Mouse (Mus musculus): ENCODE measurements around the gene Nr1i3. TPM values are rescaled to one million over a fixed set of nuclear protein-coding genes. Genes with fewer than 3 reads are reported as not detected.

The Nr1i3 gene
- polyA plus RNA-seq, 1 experiment from 2014 or later: 1.6 TPM

DNA sequence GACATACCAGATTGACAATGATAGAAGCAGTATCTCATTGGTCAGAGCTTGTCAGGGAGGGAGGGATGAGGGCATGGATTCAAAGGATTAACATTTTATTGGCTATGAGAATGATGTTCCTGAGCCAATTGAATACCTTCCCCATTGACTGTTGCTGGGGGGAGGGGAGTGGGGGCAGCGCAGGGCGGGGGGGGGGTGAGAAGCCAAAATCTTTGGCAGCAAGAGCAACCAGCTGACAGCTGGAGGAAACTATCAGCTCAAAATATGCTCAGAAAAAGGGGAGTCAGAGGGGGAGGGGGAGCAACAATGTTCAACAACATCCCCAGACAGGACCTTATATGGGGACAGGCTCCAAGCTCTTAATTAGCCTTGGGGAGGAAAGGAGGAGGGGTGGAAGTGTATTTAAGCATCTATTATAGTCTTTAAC, 49.4 kb downstream of the Nr1i3 start:
- Histone ChIP-seq H3K4me1 (peaks cover 13% of the 10 kb centered on the region; the same call in 1 of the 2 replicates), H3K9ac (no peak overlapping the region), H3K4me2 (peak overlapping the region; percentile 46), H3K27me3 (replicated peaks) (no peaks in the 10 kb centered on the region), H3K36me3 (no peaks in the 10 kb centered on the region), H3K27ac (peak overlapping the region; percentile 93), H3K4me3 (replicated peaks) (no peak overlapping the region), H3K9me3 (no peaks in the 10 kb centered on the region)
- WGBS: 0% methylated on average over 2 of the region's 2 CpGs
- ATAC-seq (ENCODE audit: insufficient read depth, low FRiP score, low read depth): peak; percentile 75; the same call in 1 of the 2 replicates

DNA sequence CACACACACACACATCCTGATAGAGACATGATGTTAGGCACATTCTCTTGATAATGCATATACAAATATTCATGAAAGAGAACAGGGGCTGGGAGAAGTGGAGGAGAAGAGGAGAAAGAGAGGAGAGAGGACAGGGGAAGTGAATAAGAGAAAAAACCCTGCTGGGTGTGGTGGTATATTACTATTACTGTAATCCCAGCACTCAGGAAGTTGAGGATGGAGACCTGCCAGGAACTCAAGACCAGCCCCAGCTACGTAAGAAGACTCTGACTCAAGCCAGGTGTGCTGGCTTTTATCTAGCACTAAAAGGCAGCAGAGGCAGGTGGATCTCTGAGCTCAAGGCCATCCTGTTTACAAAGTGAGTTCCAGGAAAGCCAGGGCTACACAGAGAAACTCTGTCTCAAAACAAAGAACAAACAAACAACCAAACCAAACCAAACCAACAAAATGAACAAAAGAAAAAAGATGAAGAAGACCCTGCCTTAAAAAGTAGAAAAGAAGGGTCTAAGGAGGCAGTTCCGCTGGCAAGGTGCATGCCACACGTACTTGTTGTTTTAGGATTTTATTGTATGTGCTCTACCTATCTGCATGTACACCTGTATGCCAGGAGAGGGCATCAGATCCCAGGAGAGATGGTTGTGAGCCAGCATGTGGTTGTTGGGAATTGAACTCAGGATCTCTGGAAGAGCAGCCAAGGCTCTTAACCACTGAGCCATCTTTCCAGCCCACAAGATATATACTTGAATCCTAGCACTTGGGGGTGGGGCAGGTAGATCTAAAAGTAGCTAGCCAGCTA, 50.1 kb downstream of the Nr1i3 start:
- peaks cover 10% of the 10 kb centered on the region; the same call in 1 of the 2 replicates for H3K4me1 ChIP-seq
- H3K9ac ChIP-seq: no peak overlapping the region
- H3K9me3 ChIP-seq: no peaks in the 10 kb centered on the region
- WGBS: 66% methylated on average over 3 of the region's 3 CpGs
- no peaks in the 10 kb centered on the region for H3K27me3 ChIP-seq (replicated peaks)
- H3K27ac ChIP-seq: peak overlapping the region; percentile 93
- no peaks in the 10 kb centered on the region for H3K36me3 ChIP-seq
- no peak overlapping the region for H3K4me3 ChIP-seq (replicated peaks)
- ATAC-seq (ENCODE audit: insufficient read depth, low FRiP score, low read depth): no peak
- peak overlapping the region; percentile 46; the same call in 1 of the 2 replicates for H3K4me2 ChIP-seq

DNA sequence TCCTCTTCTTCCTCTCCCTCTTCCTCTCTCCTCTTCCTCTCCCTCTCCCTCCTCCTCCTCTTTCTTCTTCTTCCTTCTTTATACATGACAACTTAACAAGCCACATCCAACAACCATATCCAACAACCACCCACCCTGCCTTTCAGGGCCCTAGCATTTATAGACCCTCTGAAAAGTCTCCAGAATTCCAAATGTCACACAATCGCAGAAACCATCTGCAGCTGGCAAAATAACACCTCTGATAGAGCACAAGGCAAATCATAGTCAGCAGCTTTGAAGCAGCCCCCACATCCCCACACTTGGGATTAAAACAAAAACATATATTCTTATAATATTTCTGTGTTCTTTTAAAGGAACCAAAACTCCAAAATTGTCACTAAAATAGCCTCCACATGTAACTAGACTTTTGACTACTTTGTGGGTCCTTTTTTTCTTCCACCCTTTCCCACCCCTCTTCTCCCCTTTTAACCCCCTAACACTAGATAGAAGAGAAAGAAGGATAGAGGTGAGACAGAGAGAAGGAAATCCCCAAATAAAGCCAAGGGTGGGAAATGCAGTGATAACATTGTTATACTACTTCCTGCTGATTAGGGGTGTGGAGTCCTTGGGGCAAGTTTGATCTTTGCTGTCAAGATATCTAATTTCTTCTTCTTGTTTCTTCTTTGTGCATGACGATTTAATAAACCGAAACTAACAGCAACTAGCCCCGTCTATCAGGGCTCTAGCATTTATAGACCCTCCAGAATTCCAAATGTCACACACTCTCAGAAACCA, 52.4 kb downstream of the Nr1i3 start:
- Histone ChIP-seq H3K4me2 (no peak overlapping the region), H3K9ac (no peak overlapping the region), H3K27ac (no peak overlapping the region), H3K4me1 (peaks cover 7% of the 10 kb centered on the region), H3K9me3 (no peaks in the 10 kb centered on the region), H3K27me3 (replicated peaks) (no peaks in the 10 kb centered on the region), H3K4me3 (replicated peaks) (no peak overlapping the region), H3K36me3 (no peaks in the 10 kb centered on the region)
- ATAC-seq (ENCODE audit: insufficient read depth, low FRiP score, low read depth): no peak
- WGBS: 53% methylated on average over 4 of the region's 4 CpGs

DNA sequence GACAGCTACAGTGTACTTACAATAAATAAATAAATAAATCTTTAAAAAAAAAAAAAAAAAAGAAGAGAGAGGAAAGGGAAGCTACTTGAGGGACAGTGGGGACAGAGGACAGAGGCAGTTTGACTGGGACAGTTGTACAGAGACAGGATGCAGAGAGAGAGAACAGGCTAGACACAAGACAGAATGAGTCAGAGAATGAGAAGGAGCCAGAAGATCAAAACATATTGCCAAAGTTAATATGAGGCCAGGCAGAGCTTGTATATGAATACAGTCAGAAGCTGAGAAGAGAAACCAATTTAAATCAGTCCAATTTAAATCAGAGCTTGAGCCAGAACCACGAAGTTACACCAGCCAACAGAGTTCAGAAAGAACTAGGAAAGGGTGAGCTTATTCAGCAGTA, 54.6 kb downstream of the Nr1i3 start:
- Histone ChIP-seq H3K27me3 (replicated peaks) (no peaks in the 10 kb centered on the region), H3K27ac (no peak overlapping the region), H3K4me1 (peaks cover 12% of the 10 kb centered on the region; the same call in 1 of the 2 replicates), H3K9me3 (no peaks in the 10 kb centered on the region), H3K9ac (no peak overlapping the region), H3K4me2 (no peak overlapping the region), H3K4me3 (replicated peaks) (no peak overlapping the region), H3K36me3 (peaks cover 10% of the 10 kb centered on the region)
- WGBS: 57% methylated on average over 1 of the region's 1 CpGs
- ATAC-seq (ENCODE audit: insufficient read depth, low FRiP score, low read depth): no peak

DNA sequence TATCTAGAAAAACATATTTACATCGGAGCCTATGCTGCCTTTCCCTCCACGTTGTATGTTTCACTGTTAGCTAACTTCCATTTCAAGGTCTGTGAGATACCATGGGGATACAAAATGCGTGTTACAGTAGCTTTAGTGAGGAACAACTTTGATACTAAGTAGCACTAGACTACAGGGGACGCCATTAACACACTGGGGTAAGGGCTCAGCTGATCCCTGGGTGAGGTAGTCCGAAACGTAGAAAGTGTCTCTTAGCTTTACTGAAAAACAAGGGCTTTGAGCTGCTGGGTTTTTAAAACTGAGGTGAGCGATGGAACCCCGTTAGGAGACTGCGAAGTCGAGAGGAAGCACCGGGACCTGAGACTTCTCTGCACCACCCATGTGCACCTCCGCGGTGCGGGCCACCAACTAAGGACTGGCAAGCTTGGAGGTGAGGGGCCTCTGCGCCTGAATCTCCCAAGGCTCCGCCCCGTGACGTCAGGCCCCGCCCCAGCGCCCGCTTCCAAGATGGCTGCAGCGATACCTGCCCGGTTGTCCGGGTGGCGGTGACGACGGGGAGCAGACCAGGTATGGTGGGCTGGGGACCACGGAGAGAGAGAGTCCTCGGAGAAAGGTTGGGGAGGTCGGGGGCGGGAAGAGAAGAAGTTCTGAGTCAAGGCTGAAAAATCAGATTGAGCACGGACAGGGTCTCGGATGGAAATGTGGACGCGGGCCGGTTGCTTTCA, 56.2 kb downstream of the Nr1i3 start, which contains the start of gene B4galt3:
B4galt3 (plus strand) TSS at position 481 of the 725 bp plus-strand sequence.
- Histone ChIP-seq H3K9me3 (no peaks in the 10 kb centered on the region), H3K4me3 (replicated peaks) (peak within 1 kb of the TSS; percentile 71), H3K36me3 (peaks cover 25% of the 10 kb centered on the region), H3K27me3 (replicated peaks) (no peaks in the 10 kb centered on the region), H3K4me1 (peaks cover 12% of the 10 kb centered on the region; the same call in 1 of the 2 replicates), H3K9ac (peak within 1 kb of the TSS; percentile 62), H3K4me2 (peak within 1 kb of the TSS; percentile 90), H3K27ac (peak within 1 kb of the TSS; percentile 75)
- 3% methylated on average over 36 of the region's 36 CpGs for WGBS
- ATAC-seq (ENCODE audit: insufficient read depth, low FRiP score, low read depth): peak; percentile 94

Other genes with a start within 250 kb of the Nr1i3 start
- gene Fcgr2b, start 237.4 kb upstream of the Nr1i3 start, polyA plus RNA-seq (2015; fragmentation: Nextera tagmentation; extraction: Ambion mirVana): 2.1 and 3.2 TPM in 2 replicates
- gene Fcgr4, start 195.1 kb upstream of the Nr1i3 start, polyA plus RNA-seq (2015; fragmentation: Nextera tagmentation; extraction: Ambion mirVana): 1.3 and 1.7 TPM in 2 replicates
- gene Fcgr3, start 149.0 kb upstream of the Nr1i3 start, polyA plus RNA-seq (2015; fragmentation: Nextera tagmentation; extraction: Ambion mirVana): 18.7 and 18.8 TPM in 2 replicates
- 1.6 and 2.9 TPM in 2 replicates for gene Cfap126, start 100.1 kb upstream of the Nr1i3 start, polyA plus RNA-seq (2015; fragmentation: Nextera tagmentation; extraction: Ambion mirVana)
- 258 and 282 TPM in 2 replicates for gene Sdhc, start 63.4 kb upstream of the Nr1i3 start, polyA plus RNA-seq (2015; fragmentation: Nextera tagmentation; extraction: Ambion mirVana)
- 1.8 and 2.2 TPM in 2 replicates for gene Mpz, start 63.3 kb upstream of the Nr1i3 start, polyA plus RNA-seq (2015; fragmentation: Nextera tagmentation; extraction: Ambion mirVana)
- gene Pcp4l1, start 17.7 kb upstream of the Nr1i3 start, polyA plus RNA-seq (2015; fragmentation: Nextera tagmentation; extraction: Ambion mirVana): 29.8 and 32.8 TPM in 2 replicates
- 22.4 and 29.0 TPM in 2 replicates for gene Tomm40l, start 8.5 kb downstream of the Nr1i3 start, polyA plus RNA-seq (2015; fragmentation: Nextera tagmentation; extraction: Ambion mirVana)
- gene Apoa2, start 11.1 kb downstream of the Nr1i3 start, polyA plus RNA-seq (2015; fragmentation: Nextera tagmentation; extraction: Ambion mirVana): 158 and 523 TPM in 2 replicates
- gene Fcer1g, start 20.4 kb downstream of the Nr1i3 start, polyA plus RNA-seq (2015; fragmentation: Nextera tagmentation; extraction: Ambion mirVana): 72.6 and 82.0 TPM in 2 replicates
- gene Adamts4, start 36.5 kb downstream of the Nr1i3 start, polyA plus RNA-seq (2015; fragmentation: Nextera tagmentation; extraction: Ambion mirVana): 8.5 and 8.8 TPM in 2 replicates
- 238 and 270 TPM in 2 replicates for gene Ndufs2, start 37.4 kb downstream of the Nr1i3 start, polyA plus RNA-seq (2015; fragmentation: Nextera tagmentation; extraction: Ambion mirVana)
- gene B4galt3, start 56.4 kb downstream of the Nr1i3 start, polyA plus RNA-seq (2015; fragmentation: Nextera tagmentation; extraction: Ambion mirVana): 66.4 and 67.4 TPM in 2 replicates
- 46.5 and 51.8 TPM in 2 replicates for gene Ppox, start 67.2 kb downstream of the Nr1i3 start, polyA plus RNA-seq (2015; fragmentation: Nextera tagmentation; extraction: Ambion mirVana)
- 67.8 and 69.8 TPM in 2 replicates for gene Usp21, start 74.0 kb downstream of the Nr1i3 start, polyA plus RNA-seq (2015; fragmentation: Nextera tagmentation; extraction: Ambion mirVana)
- gene Ufc1, start 81.1 kb downstream of the Nr1i3 start, polyA plus RNA-seq (2015; fragmentation: Nextera tagmentation; extraction: Ambion mirVana): 94.9 and 115 TPM in 2 replicates
- gene Dedd, start 115.2 kb downstream of the Nr1i3 start, polyA plus RNA-seq (2015; fragmentation: Nextera tagmentation; extraction: Ambion mirVana): 43.1 and 44.7 TPM in 2 replicates
- gene Nit1, start 131.7 kb downstream of the Nr1i3 start, polyA plus RNA-seq (2015; fragmentation: Nextera tagmentation; extraction: Ambion mirVana): 42.0 and 46.4 TPM in 2 replicates
- gene Pfdn2, start 131.7 kb downstream of the Nr1i3 start, polyA plus RNA-seq (2015; fragmentation: Nextera tagmentation; extraction: Ambion mirVana): 97.2 and 99.5 TPM in 2 replicates
- gene Klhdc9, start 146.8 kb downstream of the Nr1i3 start, polyA plus RNA-seq (2015; fragmentation: Nextera tagmentation; extraction: Ambion mirVana): 1.0 and 1.8 TPM in 2 replicates
- gene Nectin4, start 156.1 kb downstream of the Nr1i3 start, polyA plus RNA-seq (2015; fragmentation: Nextera tagmentation; extraction: Ambion mirVana): 19.3 and 26.5 TPM in 2 replicates
- gene Arhgap30, start 175.0 kb downstream of the Nr1i3 start, polyA plus RNA-seq (2015; fragmentation: Nextera tagmentation; extraction: Ambion mirVana): 2.9 and 3.0 TPM in 2 replicates
- gene Usf1, start 197.3 kb downstream of the Nr1i3 start, polyA plus RNA-seq (2015; fragmentation: Nextera tagmentation; extraction: Ambion mirVana): 63.3 and 66.5 TPM in 2 replicates
- 5.3 and 5.9 TPM in 2 replicates for gene Tstd1, start 204.9 kb downstream of the Nr1i3 start, polyA plus RNA-seq (2015; fragmentation: Nextera tagmentation; extraction: Ambion mirVana)
- gene F11r, start 223.6 kb downstream of the Nr1i3 start, polyA plus RNA-seq (2015; fragmentation: Nextera tagmentation; extraction: Ambion mirVana): 108 and 121 TPM in 2 replicates